Mouse (Mus musculus): ENCODE measurements around the gene Glp2r.

- no peak for TF ChIP-seq HCFC1 (IDR thresholded peaks at IDR 0.05; ENCODE audit: borderline replicate concordance, insufficient read depth, low read length)
- TF ChIP-seq CHD2 (IDR thresholded peaks at IDR 0.05; ENCODE audit: low read depth, low read length) = no peak
- no peak for TF ChIP-seq ZNF384 (IDR thresholded peaks at IDR 0.05; ENCODE audit: low read depth, low read length)
- TF ChIP-seq MAFK (IDR thresholded peaks at IDR 0.05; ENCODE audit: insufficient read depth, low read depth, low read length) = no peak
- TF ChIP-seq ZC3H11A (IDR thresholded peaks at IDR 0.05; ENCODE audit: borderline replicate concordance, low read depth, low read length) = no peak
These were observed 158.7 kb downstream of the Glp2r start for GRCm38 (mm10) chr11:67612158-67612839.

All from ES-E14 (cell line).